Mouse (Mus musculus): ENCODE results near the gene Tfpi. TPM values are rescaled to one million over a fixed set of nuclear protein-coding genes. Genes with fewer than 3 reads are reported as not detected.
"Not testable (repeated sequence)": the region's sequence is repeated elsewhere in the genome, so short reads cannot be mapped to it uniquely, and the experiment has no call there.

Tfpi gene
- total RNA-seq (2021): 10 to 100 TPM; 70.5 to 76.6 TPM
- long read RNA-seq, experiment 1, partial matches to known transcripts: 5 of 46 reads
- long read RNA-seq, experiment 1, other reads (novel, unspliced or antisense): 39 of 46 reads
- long read RNA-seq, experiment 2, transcript Tfpi-202 (8 exons, 3,576 nt): major isoform, 7 of 91 reads
- long read RNA-seq, experiment 2, partial matches to known transcripts: 7 of 91 reads
- long read RNA-seq, experiment 2, other reads (novel, unspliced or antisense): 70 of 91 reads

GRCm38 (mm10) chr2:84476577-84476976 lies at the start of gene Tfpi:
Tfpi (minus strand) TSS chr2:84476775.
- no peak for DNase-seq (ENCODE audit: low spot score in 2 of 2)

- no peak for DNase-seq (ENCODE audit: low spot score in 2 of 2)
Measured at GRCm38 (mm10) chr2:84526221-84526620, 49.6 kb upstream of the Tfpi start.

- DNase-seq (ENCODE audit: low spot score in 2 of 2): no peak
Measured at GRCm38 (mm10) chr2:84525806-84526205, 49.2 kb upstream of the Tfpi start.

- no peak for DNase-seq (ENCODE audit: low spot score in 2 of 2)
Measured at GRCm38 (mm10) chr2:84525047-84525446, 48.5 kb upstream of the Tfpi start.

GRCm38 (mm10) chr2:84523994-84524393 lies 47.4 kb upstream of the Tfpi start:
- DNase-seq (ENCODE audit: low spot score in 2 of 2): no peak

- DNase-seq (ENCODE audit: low spot score in 2 of 2): no peak
Measured at GRCm38 (mm10) chr2:84523103-84523865, 46.7 kb upstream of the Tfpi start.

- DNase-seq (ENCODE audit: low spot score in 2 of 2): no peak
Measured at GRCm38 (mm10) chr2:84519514-84520067, 43.0 kb upstream of the Tfpi start.

- no peak for DNase-seq (ENCODE audit: low spot score in 2 of 2)
Measured at GRCm38 (mm10) chr2:84518767-84519166, 42.2 kb upstream of the Tfpi start.

- no peak for DNase-seq (ENCODE audit: low spot score in 2 of 2)
Measured at GRCm38 (mm10) chr2:84513281-84513680, 36.7 kb upstream of the Tfpi start.

GRCm38 (mm10) chr2:84511508-84511907 lies 34.9 kb upstream of the Tfpi start:
- DNase-seq (ENCODE audit: low spot score in 2 of 2): no peak

- no peak for DNase-seq (ENCODE audit: low spot score in 2 of 2)
Measured at GRCm38 (mm10) chr2:84511036-84511435, 34.5 kb upstream of the Tfpi start.

- DNase-seq (ENCODE audit: low spot score in 2 of 2): not testable (repeated sequence)
Measured at GRCm38 (mm10) chr2:84504954-84505394, 28.4 kb upstream of the Tfpi start.

- DNase-seq (ENCODE audit: low spot score in 2 of 2): no peak
Measured at GRCm38 (mm10) chr2:84504285-84504684, 27.7 kb upstream of the Tfpi start.

GRCm38 (mm10) chr2:84498921-84499320 lies 22.3 kb upstream of the Tfpi start:
- no peak for DNase-seq (ENCODE audit: low spot score in 2 of 2)

- DNase-seq (ENCODE audit: low spot score in 2 of 2): no peak
Measured at GRCm38 (mm10) chr2:84495108-84495507, 18.5 kb upstream of the Tfpi start.

GRCm38 (mm10) chr2:84493626-84494025 lies 17.1 kb upstream of the Tfpi start:
- DNase-seq (ENCODE audit: low spot score in 2 of 2): no peak

GRCm38 (mm10) chr2:84491715-84492114 lies 15.1 kb upstream of the Tfpi start:
- no peak for DNase-seq (ENCODE audit: low spot score in 2 of 2)

GRCm38 (mm10) chr2:84487705-84488291 lies 11.2 kb upstream of the Tfpi start:
- no peak for DNase-seq (ENCODE audit: low spot score in 2 of 2)

- DNase-seq (ENCODE audit: low spot score in 2 of 2): no peak
Measured at GRCm38 (mm10) chr2:84481863-84482262, 5.3 kb upstream of the Tfpi start.

GRCm38 (mm10) chr2:84479036-84479435 lies 2.5 kb upstream of the Tfpi start:
- DNase-seq (ENCODE audit: low spot score in 2 of 2): no peak

GRCm38 (mm10) chr2:84477759-84478158 lies 1.2 kb upstream of the Tfpi start:
- no peak for DNase-seq (ENCODE audit: low spot score in 2 of 2)

- DNase-seq (ENCODE audit: low spot score in 2 of 2): no peak
Measured at GRCm38 (mm10) chr2:84476131-84476530, 444 bp downstream of the Tfpi start.

Measured in adrenal gland, postnatal 4 days (tissue).